Mouse (Mus musculus): ENCODE results near the gene Neil1.

The Neil1 gene

DNA sequence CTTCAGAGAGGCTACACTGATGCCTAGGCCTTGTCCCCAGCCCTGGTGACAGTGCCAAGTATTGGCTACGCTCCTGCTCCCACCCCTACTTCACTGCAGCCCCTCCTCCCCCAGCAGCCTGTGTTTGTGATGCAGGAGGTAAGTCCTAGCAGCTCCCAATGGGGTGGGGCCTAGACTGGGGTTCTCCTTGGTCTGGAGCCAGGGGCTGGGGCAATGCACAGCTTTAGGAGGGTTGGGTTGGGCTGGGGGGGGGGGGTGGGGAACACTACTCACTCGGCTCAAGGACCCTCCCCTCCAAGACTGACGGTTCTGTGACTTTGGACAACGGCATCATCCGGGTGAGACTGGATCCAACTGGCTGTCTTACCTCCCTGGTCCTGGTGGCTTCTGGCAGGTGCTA, 8.5 kb downstream of the Neil1 start:
- in situ Hi-C loops (cut with MboI; ENCODE audit: low sequenced_read_pairs): no loop called here

DNA sequence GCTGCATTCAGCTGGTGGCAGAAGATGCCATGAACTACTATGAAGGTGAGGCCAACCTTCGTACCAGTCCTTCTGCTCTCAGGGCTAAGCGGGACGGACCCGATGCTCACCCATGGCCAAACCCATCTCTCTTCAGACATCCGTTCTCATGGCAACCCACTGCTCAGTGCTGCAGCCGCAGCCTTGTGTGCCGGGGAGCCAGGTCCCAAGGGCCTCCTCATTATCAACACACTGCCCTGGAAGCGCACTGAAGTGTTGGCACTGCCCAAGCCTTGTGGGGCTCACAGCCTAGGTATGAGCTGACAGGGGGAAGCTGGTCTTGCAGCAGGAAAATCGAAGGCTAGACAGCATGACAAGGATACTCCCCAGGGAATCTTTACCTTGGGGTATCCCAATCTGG, 9.0 kb downstream of the Neil1 start:
- in situ Hi-C loops (cut with MboI; ENCODE audit: low sequenced_read_pairs): no loop called here

DNA sequence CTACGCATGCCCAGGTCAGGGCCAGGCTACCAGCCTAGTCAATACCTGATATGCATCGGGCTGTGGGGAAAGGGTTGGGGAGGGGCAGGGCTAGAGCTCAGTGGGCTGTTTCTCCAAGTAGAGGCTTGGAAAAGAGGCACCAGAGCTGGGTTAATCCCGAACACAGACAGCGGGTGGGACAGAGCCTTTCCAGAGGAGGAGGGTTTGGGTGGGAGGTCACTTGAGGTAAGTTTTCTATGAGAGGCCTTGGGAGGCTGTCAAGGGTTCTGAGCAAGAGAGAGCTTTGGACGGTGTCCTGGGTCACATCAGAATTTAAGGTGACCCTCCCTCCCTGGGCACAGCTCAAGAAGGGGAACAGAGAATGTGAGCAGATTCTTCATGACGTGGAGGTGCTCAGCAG, 9.6 kb downstream of the Neil1 start:
- in situ Hi-C loops (cut with MboI; ENCODE audit: low sequenced_read_pairs): no loop called here

DNA sequence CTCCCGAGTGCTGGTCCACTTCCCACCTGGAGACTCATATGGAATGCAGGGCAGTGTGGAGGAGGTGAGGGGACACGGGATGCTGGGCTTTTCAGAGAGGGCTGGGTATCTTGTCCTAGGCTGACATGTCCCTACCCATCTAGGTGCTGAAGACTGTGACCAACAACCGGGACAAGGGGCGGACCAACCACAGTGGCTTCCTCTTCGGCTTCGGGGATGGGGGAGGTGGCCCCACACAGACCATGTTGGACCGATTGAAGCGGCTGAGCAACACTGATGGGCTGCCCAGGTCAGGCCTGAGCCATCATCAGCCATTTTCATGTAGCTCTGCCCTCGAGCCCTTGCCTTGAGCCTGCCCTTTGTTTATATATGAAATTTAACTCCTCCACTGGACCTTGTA, 10.3 kb downstream of the Neil1 start:
- in situ Hi-C loops (cut with MboI; ENCODE audit: low sequenced_read_pairs): no loop called here

DNA sequence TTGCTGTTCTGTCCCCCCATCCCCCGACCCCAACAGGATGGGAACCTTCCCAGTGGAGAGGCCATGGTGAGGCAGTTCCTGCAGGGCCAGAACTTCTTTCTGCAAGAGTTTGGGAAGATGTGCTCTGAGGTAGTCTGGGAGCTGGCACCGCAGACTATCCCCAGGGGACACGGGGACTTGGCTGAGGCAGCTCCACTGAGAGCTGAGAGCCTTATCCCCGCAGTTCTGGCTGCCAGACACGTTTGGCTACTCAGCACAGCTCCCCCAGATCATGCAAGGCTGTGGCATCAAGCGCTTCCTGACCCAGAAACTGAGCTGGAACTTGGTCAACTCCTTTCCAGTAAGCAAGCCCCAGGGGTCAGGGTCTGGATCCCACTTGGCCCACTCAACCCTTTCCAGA, 10.9 kb downstream of the Neil1 start:
- in situ Hi-C loops (cut with MboI; ENCODE audit: low sequenced_read_pairs): no loop called here

DNA sequence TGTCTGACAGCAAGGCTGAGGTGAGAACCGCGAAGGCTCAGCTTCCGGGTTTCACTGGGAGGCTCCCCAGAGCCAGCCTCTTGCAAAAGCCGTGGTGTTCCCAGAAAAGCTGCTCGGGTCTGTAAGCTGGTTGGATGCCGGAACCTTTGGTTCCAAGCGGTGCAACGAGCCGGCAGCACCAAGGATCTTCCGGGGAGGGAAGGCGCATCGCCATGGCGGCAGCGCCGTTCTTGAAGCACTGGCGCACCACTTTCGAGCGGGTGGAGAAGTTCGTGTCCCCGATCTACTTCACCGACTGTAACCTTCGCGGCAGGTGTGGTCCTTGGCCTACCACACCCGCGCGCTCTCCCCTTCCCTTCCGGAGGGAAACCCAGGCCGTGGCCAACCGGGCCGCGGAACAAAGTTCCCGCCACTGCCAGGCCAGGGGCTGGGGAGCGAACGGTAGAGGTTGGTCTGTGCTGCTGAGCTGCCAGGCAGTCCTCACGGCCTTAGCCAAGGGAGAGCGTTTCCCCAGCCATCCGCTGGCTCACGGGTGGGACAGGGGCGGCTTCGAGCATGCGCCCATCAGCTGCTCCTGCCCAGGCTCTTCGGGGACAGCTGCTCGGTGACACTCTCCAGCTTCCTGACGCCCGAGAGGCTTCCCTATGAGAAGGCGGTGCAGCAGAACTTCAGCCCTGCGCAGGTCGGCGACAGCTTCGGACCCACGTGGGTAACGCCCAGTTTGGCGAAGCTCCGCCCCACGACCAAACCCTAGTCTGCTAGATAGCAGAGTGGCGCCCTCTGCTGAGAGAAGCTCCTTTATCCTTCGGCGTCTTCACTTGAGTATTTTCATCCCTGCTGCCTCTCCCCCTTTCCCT, 17.3 kb downstream of the Neil1 start, which contains the start of gene Man2c1:
Gene Man2c1 (plus strand): TSS at position 114 of the 857 bp plus-strand sequence.
- in situ Hi-C loops (cut with MboI; ENCODE audit: low sequenced_read_pairs): no loop called here

DNA sequence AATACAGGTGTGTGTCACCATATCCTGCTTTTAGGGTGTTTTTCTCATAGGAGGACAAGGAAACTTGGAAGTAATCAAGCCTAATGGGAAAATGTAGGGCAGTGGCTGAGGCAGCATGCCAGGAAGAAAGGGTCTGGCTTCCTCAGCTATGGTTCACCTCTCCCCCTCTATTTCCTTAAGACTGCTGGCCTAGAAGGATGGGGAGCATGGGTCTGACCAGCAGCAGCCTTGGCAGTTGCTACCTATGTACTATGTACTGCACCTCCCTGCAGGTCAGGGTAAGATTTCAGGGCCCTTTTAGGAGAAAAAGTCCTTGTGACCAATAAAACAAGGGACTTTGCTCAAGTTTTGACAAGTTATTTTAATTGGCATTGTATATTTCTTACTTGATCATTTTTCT, 18.5 kb downstream of the Neil1 start:
- in situ Hi-C loops (cut with MboI; ENCODE audit: low sequenced_read_pairs): no loop called here

DNA sequence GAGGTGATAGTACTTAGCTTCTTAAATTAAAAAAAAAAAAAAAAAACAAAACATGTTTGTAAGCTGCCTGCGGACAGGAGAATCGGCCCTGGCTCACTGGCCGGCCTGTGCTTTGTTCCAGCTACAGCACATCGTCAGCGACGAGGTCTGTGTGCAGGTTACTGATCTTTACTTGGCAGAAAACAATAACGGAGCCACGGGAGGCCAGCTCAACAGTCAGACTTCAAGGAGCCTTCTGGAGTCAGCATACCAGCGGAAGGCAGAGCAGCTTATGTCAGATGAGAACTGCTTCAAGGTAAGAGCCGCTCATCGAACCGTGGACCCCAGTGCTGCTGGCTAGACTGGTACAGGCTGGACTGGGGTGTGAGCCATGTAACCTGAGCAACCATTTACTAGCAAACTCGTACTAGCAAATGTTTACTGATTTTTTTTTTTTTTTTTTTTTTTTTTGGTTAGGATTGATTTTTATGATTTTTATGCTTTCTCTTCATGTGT, 30.8 kb downstream of the Neil1 start:
- in situ Hi-C loops (cut with MboI; ENCODE audit: low sequenced_read_pairs): no loop called here

Data from CH12F3 (cell line).